11 mouse cellular contexts compared by ENCODE assay signal in the genomic region with DNA sequence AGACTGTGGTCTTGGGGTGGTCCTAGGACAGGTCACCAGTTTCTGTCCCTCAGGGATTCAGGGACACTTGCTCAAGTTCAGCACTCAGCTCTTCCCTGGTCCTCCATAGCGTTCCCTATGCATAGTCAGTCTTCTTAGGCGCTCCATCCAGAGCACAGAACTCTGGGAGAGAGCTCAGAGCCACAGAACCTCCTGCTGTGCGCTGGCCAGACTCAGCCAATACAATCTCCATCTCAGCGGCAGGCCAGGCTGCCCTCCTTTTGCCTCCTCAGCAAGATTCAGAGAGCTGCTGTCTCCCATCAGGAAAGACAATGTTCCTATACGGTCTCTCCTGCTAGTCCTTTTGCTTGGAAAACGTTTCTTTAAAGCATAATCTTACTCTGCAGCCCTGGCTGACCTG. TPM values are rescaled to one million over a fixed set of nuclear protein-coding genes. Genes with fewer than 3 reads are reported as not detected.
DNase-seq lines count a peak whose midpoint lies in the region; ATAC-seq and TF ChIP-seq lines count a peak whose summit lies in the region.
"Had no signal": no experiment of that assay in that cellular context is flagged by ENCODE, and none has a peak within 500 bp of the region (broad histone marks: within the 10 kb centered on the region; RNA-seq: fewer than 3 reads in every experiment).

No protein-coding gene starts in this region.

- no peaks in the 10 kb centered on the region for H3K36me3 ChIP-seq in forebrain, embryonic 11.5 days (ENCODE audit: control insufficient read depth, insufficient read depth, low read length)
- no peaks in the 10 kb centered on the region for H3K36me3 ChIP-seq in stomach, postnatal 0 days (ENCODE audit: control insufficient read depth, insufficient read depth, low read length)
- H3K36me3 ChIP-seq: G1E; intestine, embryonic 15.5 days had no signal

- intact Hi-C loops in gastrocnemius, adult 2 months (cut with DNase I), result loop anchor here (2.0 to 5.0 kb wide), 2 partner anchors 75 to 88 kb away; no protein-coding TSS in a partner anchor
- intact Hi-C loops in left cerebral cortex, postnatal 4 days (cut with DNase I), result loop anchor here (5.0 kb wide), 1 partner anchor 138 kb away; no protein-coding TSS in a partner anchor
- intact Hi-C loops in left cerebral cortex, postnatal 36 days (cut with DNase I), result loop anchor here (1.0 kb wide), 1 partner anchor 129 kb away; no protein-coding TSS in a partner anchor

- H3K4me2 ChIP-seq in forebrain, embryonic 11.5 days (ENCODE audit: low read depth, low read length, severe bottlenecking), result no peak overlapping the region
- H3K4me2 ChIP-seq in stomach, postnatal 0 days (replicated peaks; ENCODE audit: low read depth), result no peak overlapping the region
- H3K4me2 ChIP-seq: intestine, embryonic 15.5 days had no signal

- TF ChIP-seq EP300 in stomach, postnatal 0 days (optimal IDR thresholded peaks at IDR 0.05), result no peak

- WGBS in forebrain, embryonic 11.5 days, result 9% methylated on average over 6 of the region's 6 CpGs
- 29% methylated on average over 6 of the region's 6 CpGs for WGBS in stomach, postnatal 0 days

- TF ChIP-seq CTCF in gastrocnemius, adult 2 months (IDR thresholded peaks at IDR 0.05), result no peak
- TF ChIP-seq CTCF in stomach, postnatal 0 days (IDR thresholded peaks at IDR 0.05; ENCODE audit: low read depth), result no peak

- ATAC-seq in forebrain, embryonic 11.5 days (replicated peaks; ENCODE audit: low FRiP score), result peak; percentile 28; the same call in 1 of the 2 replicates
- peak; percentile 3; the same call in 1 of the 2 replicates for ATAC-seq in stomach, postnatal 0 days (ENCODE audit: low FRiP score, low TSS enrichment)

- H3K27me3 ChIP-seq in forebrain, embryonic 11.5 days (ENCODE audit: control insufficient read depth, insufficient read depth, low read length), result no peaks in the 10 kb centered on the region
- H3K27me3 ChIP-seq in stomach, postnatal 0 days (ENCODE audit: control insufficient read depth, insufficient read depth, low read length), result no peaks in the 10 kb centered on the region
- H3K27me3 ChIP-seq: intestine, embryonic 15.5 days had no signal

- peak overlapping the region; percentile 87 for H3K27ac ChIP-seq in gastrocnemius, adult 2 months
- peak overlapping the region; percentile 37; the same call in 1 of the 2 replicates for H3K27ac ChIP-seq in forebrain, embryonic 11.5 days (ENCODE audit: low read depth, low read length)
- no peak overlapping the region for H3K27ac ChIP-seq in stomach, postnatal 0 days (replicated peaks)
- H3K27ac ChIP-seq: intestine, embryonic 15.5 days had no signal

- H3K4me3 ChIP-seq in gastrocnemius, adult 2 months, result no peak overlapping the region
- no peak overlapping the region for H3K4me3 ChIP-seq in forebrain, embryonic 11.5 days (ENCODE audit: low read depth, low read length)
- no peak overlapping the region for H3K4me3 ChIP-seq in stomach, postnatal 0 days (ENCODE audit: low read depth, low read length)
- H3K4me3 ChIP-seq: intestine, embryonic 15.5 days had no signal

- H3K4me1 ChIP-seq in forebrain, embryonic 11.5 days (replicated peaks; ENCODE audit: control insufficient read depth, insufficient read depth, low read length), result peaks cover 19% of the 10 kb centered on the region
- H3K4me1 ChIP-seq in stomach, postnatal 0 days (replicated peaks; ENCODE audit: control insufficient read depth, insufficient read depth), result peaks cover 6% of the 10 kb centered on the region

- H3K9me3 ChIP-seq in forebrain, embryonic 11.5 days (ENCODE audit: control insufficient read depth, low read length), result no peaks in the 10 kb centered on the region
- H3K9me3 ChIP-seq in stomach, postnatal 0 days (ENCODE audit: control insufficient read depth, low read length), result no peaks in the 10 kb centered on the region
- H3K9me3 ChIP-seq: G1E; intestine, embryonic 15.5 days had no signal

- DNase-seq in gastrocnemius, adult 2 months, result peak; percentile 18
- DNase-seq in gastrocnemius, adult 8-10 months (ENCODE audit: low spot score in 2 of 2), result no peak
- peak; percentile 75 for DNase-seq in left cerebral cortex, postnatal 4 days
- no peak for DNase-seq in left cerebral cortex, postnatal 36 days (ENCODE audit: low spot score in 2 of 2)
- no peak for DNase-seq in forebrain, embryonic 11.5 days (ENCODE audit: low spot score)
- no peak for DNase-seq in stomach, postnatal 0 days (ENCODE audit: low spot score)
- no peak for DNase-seq in right cerebral cortex, adult 2 months (ENCODE audit: low spot score in 2 of 2)
- DNase-seq in testis, postnatal 10 days (ENCODE audit: low spot score), result no peak
- DNase-seq: thymus, adult 2 months had no signal

- no peak overlapping the region for H3K9ac ChIP-seq in forebrain, embryonic 11.5 days (ENCODE audit: low read length)
- H3K9ac ChIP-seq in stomach, postnatal 0 days (ENCODE audit: low read length), result no peak overlapping the region
- H3K9ac ChIP-seq: intestine, embryonic 15.5 days had no signal

RNA-seq across cellular contexts. Expression of a gene that starts 51.1 kb away (rescaled TPM):
- not detected for total RNA-seq in gastrocnemius, adult 2 months (2021)
- total RNA-seq in gastrocnemius, adult 8-10 months (2022), result not detected
- not detected for total RNA-seq in left cerebral cortex, postnatal 4 days (2021)
- not detected for total RNA-seq in left cerebral cortex, postnatal 36 days (2021)
- polyA plus RNA-seq in forebrain, embryonic 11.5 days (2014; fragmentation: Nextera tagmentation; extraction: Ambion mirVana), result not detected in 2 replicates
- 0.16 and 0.18 TPM in 2 replicates for polyA plus RNA-seq in stomach, postnatal 0 days (2015; fragmentation: Nextera tagmentation; extraction: Ambion mirVana)
- polyA plus RNA-seq: G1E had no signal

RNA-seq across cellular contexts. Expression of a gene that starts 57.9 kb away (rescaled TPM):
- total RNA-seq in gastrocnemius, adult 2 months (2021), result 100 to 1,000 TPM; 171 to 192 TPM
- 100 to 1,000 TPM; 189 to 223 (median 200) TPM for total RNA-seq in gastrocnemius, adult 8-10 months (2022)
- 100 to 1,000 TPM; 231 to 252 TPM for total RNA-seq in left cerebral cortex, postnatal 4 days (2021)
- total RNA-seq in left cerebral cortex, postnatal 36 days (2021), result 100 to 1,000 TPM; 233 to 246 TPM
- polyA plus RNA-seq in forebrain, embryonic 11.5 days (2014; fragmentation: Nextera tagmentation; extraction: Ambion mirVana), result 346 and 366 TPM in 2 replicates
- 375 and 396 TPM in 2 replicates for polyA plus RNA-seq in stomach, postnatal 0 days (2015; fragmentation: Nextera tagmentation; extraction: Ambion mirVana)

Comparison
In these comparisons a context has a peak if more than half of its experiments do, and no peak if none do; other contexts are left out.
1. DNase-seq: peak in gastrocnemius, adult 2 months (single experiment) and left cerebral cortex, postnatal 4 days (single experiment); none in gastrocnemius, adult 8-10 months (0 of 2), left cerebral cortex, postnatal 36 days (0 of 2), forebrain, embryonic 11.5 days (single experiment), stomach, postnatal 0 days (single experiment), right cerebral cortex, adult 2 months (0 of 2) and testis, postnatal 10 days (single experiment).